Mouse (Mus musculus) midbrain, postnatal 0 days (tissue): ENCODE data around the gene Il24. TPM values are rescaled to one million over a fixed set of nuclear protein-coding genes. Genes with fewer than 3 reads are reported as not detected.

Experiments
- ATAC-seq: fragments of 200-750 bp; cut with Nextera tagmentation; 2 replicates; pipeline ENCODE4 v1.8.0; 2017; ENCODE audit warnings: moderate number of reproducible peaks, mild to moderate bottlenecking, moderate TSS enrichment, moderate library complexity; ENCODE audit not compliant: low FRiP score
- DNase-seq: peaks from one replicate; pipeline ENCODE4 v3.0.0-alpha.2; 2015; ENCODE audit warnings: low spot score
- H3K27ac ChIP-seq: fragments of 300-500 bp; sonication (generic); 2 replicates; pipeline ENCODE4 v1.5.1; 2014; ENCODE audit warnings: low read depth, mild to moderate bottlenecking, low read length, mixed read lengths
- H3K27me3 ChIP-seq: fragments of 300-500 bp; sonication (generic); 2 replicates; pipeline ENCODE4 v1.6.1; 2014; ENCODE audit warnings: low read length, control low read depth, mixed read lengths; ENCODE audit not compliant: insufficient read depth
- H3K36me3 ChIP-seq: fragments of 300-500 bp; sonication (generic); 2 replicates; pipeline ENCODE4 v1.6.1; 2014; ENCODE audit warnings: low read length, control low read depth, mixed read lengths; ENCODE audit not compliant: insufficient read depth
- H3K4me1 ChIP-seq: fragments of 300-500 bp; sonication (generic); 2 replicates; pipeline ENCODE4 v1.6.1; 2014; ENCODE audit warnings: mild to moderate bottlenecking, control low read depth, antibody characterized with exemption, low read length, mixed read lengths; ENCODE audit not compliant: insufficient read depth
- H3K4me2 ChIP-seq: fragments of 300-500 bp; sonication (generic); 2 replicates; pipeline ENCODE4 v1.6.1; 2014; ENCODE audit warnings: low read depth, mild to moderate bottlenecking, low read length, mixed read lengths; ENCODE audit not compliant: poor library complexity, severe bottlenecking
- H3K4me3 ChIP-seq: fragments of 300-500 bp; sonication (generic); 2 replicates; pipeline ENCODE4 v1.5.1; 2014; ENCODE audit warnings: low read depth, mild to moderate bottlenecking, low read length, moderate library complexity
- H3K9ac ChIP-seq: fragments of 300-500 bp; sonication (generic); replicated peaks from 2 replicates; pipeline ENCODE4 v1.6.1; 2014; ENCODE audit warnings: mild to moderate bottlenecking, low read length, moderate library complexity, mixed read lengths; ENCODE audit not compliant: poor library complexity, severe bottlenecking
- H3K9me3 ChIP-seq: fragments of 300-500 bp; sonication (generic); 2 replicates; pipeline ENCODE4 v1.6.1; 2016; ENCODE audit warnings: low read length, control low read depth
- CTCF ChIP-seq: IDR thresholded peaks from 2 replicates; pipeline ENCODE4 v1.5.1; 2016; ENCODE audit warnings: antibody characterized with exemption, mild to moderate bottlenecking
- WGBS: fragments of 180-500 bp; shearing (Covaris S2); extraction: QIAGEN DNeasy Blood & Tissue Kit; methylation state at CpG from one replicate; pipeline ENCODE4 v1.1.7; 2014; 5-methylcytosine and 5-hydroxymethylcytosine counted together
- polyA plus RNA-seq: library from polyadenylated mRNA; unstranded; fragments of >200 nt; fragmentation: Nextera tagmentation; extraction: Ambion mirVana; gene quantifications from 2 replicates; pipeline ENCODE4 v1.2.1, GENCODE M21; 2015
- total RNA-seq: library from RNA; depleted of rRNA; stranded (reverse); fragments of >200 nt; gene quantifications from 2 replicates; pipeline ENCODE4 v1.2.3, GENCODE M21; 2014; rRNA removed

Gene Il24
- total RNA-seq (not detected in 2 replicates), polyA plus RNA-seq (not detected in 2 replicates)

GRCm38 (mm10) chr1:130887354-130887753 is at the start of gene Il24:
Il24 (minus strand) TSS chr1:130887454.
- Histone ChIP-seq H3K9me3 (no peaks in the 10 kb centered on the region), H3K9ac (no peak within 1 kb of the TSS), H3K4me1 (no peaks in the 10 kb centered on the region), H3K36me3 (no peaks in the 10 kb centered on the region), H3K4me2 (no peak within 1 kb of the TSS), H3K27me3 (no peaks in the 10 kb centered on the region), H3K27ac (no peak within 1 kb of the TSS), H3K4me3 (no peak within 1 kb of the TSS)
- DNase-seq, result no peak
- ATAC-seq, result no peak
- no peak for TF ChIP-seq CTCF

GRCm38 (mm10) chr1:130936351-130936750 is 49.1 kb upstream of the Il24 start:
- no peak overlapping the region for H3K4me2 ChIP-seq
- no peaks in the 10 kb centered on the region for H3K36me3 ChIP-seq
- 55% methylated on average over 6 of the region's 6 CpGs for WGBS
- H3K9ac ChIP-seq, result no peak overlapping the region
- TF ChIP-seq CTCF, result no peak
- ATAC-seq, result no peak
- H3K4me1 ChIP-seq, result no peaks in the 10 kb centered on the region
- H3K27me3 ChIP-seq, result no peaks in the 10 kb centered on the region
- no peak overlapping the region for H3K4me3 ChIP-seq
- H3K27ac ChIP-seq, result no peak overlapping the region
- no peak for DNase-seq
- H3K9me3 ChIP-seq, result no peaks in the 10 kb centered on the region

GRCm38 (mm10) chr1:130926484-130926883 is 39.2 kb upstream of the Il24 start:
- DNase-seq (no peak), ATAC-seq (no peak)
- Histone ChIP-seq H3K9me3 (no peaks in the 10 kb centered on the region), H3K9ac (no peak overlapping the region), H3K27ac (no peak overlapping the region), H3K36me3 (no peaks in the 10 kb centered on the region), H3K27me3 (no peaks in the 10 kb centered on the region), H3K4me1 (no peaks in the 10 kb centered on the region), H3K4me2 (no peak overlapping the region), H3K4me3 (no peak overlapping the region)
- TF ChIP-seq CTCF, result no peak

- Histone ChIP-seq H3K4me2 (no peak overlapping the region), H3K9me3 (no peaks in the 10 kb centered on the region), H3K27ac (no peak overlapping the region), H3K4me1 (no peaks in the 10 kb centered on the region), H3K27me3 (no peaks in the 10 kb centered on the region), H3K4me3 (no peak overlapping the region), H3K36me3 (no peaks in the 10 kb centered on the region), H3K9ac (no peak overlapping the region)
- no peak for DNase-seq
- WGBS, result 46% methylated on average over 1 of the region's 1 CpGs
- TF ChIP-seq CTCF, result no peak
- ATAC-seq, result no peak
These were observed 31.2 kb upstream of the Il24 start for GRCm38 (mm10) chr1:130918323-130918980.

- DNase-seq, result no peak
- ATAC-seq, result no peak
- Histone ChIP-seq H3K4me3 (no peak within 1 kb of the TSS), H3K27me3 (no peaks in the 10 kb centered on the region), H3K9me3 (no peaks in the 10 kb centered on the region), H3K27ac (no peak within 1 kb of the TSS), H3K9ac (no peak within 1 kb of the TSS), H3K4me2 (no peak within 1 kb of the TSS), H3K36me3 (no peaks in the 10 kb centered on the region), H3K4me1 (no peaks in the 10 kb centered on the region)
- WGBS, result 83% methylated on average over 12 of the region's 12 CpGs
- no peak for TF ChIP-seq CTCF
These were observed 24.3 kb upstream of the Il24 start, which contains the start of gene Il20 for GRCm38 (mm10) chr1:130911401-130912010. Il20 (minus strand) TSS chr1:130911451.

- no peak for ATAC-seq
- TF ChIP-seq CTCF, result no peak
- Histone ChIP-seq H3K4me3 (no peak overlapping the region), H3K4me1 (no peaks in the 10 kb centered on the region), H3K27ac (no peak overlapping the region), H3K4me2 (no peak overlapping the region), H3K36me3 (no peaks in the 10 kb centered on the region), H3K27me3 (no peaks in the 10 kb centered on the region), H3K9me3 (no peaks in the 10 kb centered on the region), H3K9ac (no peak overlapping the region)
- DNase-seq, result no peak
- WGBS, result 88% methylated on average over 7 of the region's 7 CpGs
These were observed 15.3 kb upstream of the Il24 start for GRCm38 (mm10) chr1:130902505-130902904.
